15 mouse cellular contexts compared by ENCODE assay signal in the genomic region with DNA sequence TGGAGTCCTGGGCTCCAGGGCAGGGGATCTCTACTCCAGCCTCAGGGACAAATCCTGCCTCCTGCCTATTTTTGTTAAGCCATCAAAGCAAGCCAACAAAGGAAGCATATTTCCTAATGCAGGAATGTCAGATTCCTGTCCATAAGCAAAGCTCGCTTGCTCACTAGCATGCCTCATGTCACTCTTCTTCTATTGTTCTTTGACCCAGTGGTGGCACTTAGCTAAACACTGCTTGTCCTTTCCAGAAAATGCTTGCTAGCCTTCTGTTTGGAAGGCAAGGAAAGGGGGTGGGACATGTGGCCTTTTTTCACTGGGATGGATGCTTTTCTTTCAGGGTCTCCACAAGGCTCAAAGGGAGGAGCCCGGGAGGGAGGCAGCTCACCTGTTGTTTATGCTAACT.
DNase-seq lines count a peak whose midpoint lies in the region; ATAC-seq and TF ChIP-seq lines count a peak whose summit lies in the region.
"Had no signal": no experiment of that assay in that cellular context is flagged by ENCODE, and none has a peak within 500 bp of the region (broad histone marks: within the 10 kb centered on the region; RNA-seq: fewer than 3 reads in every experiment).

No protein-coding gene starts in this region.

- ATAC-seq in heart, embryonic 15.5 days (replicated peaks; ENCODE audit: insufficient number of reproducible peaks, insufficient read depth, low FRiP score, low read depth): no peak
- peak; percentile 27; the same call in 1 of the 2 replicates for ATAC-seq in lung, embryonic 16.5 days (ENCODE audit: low read depth)
- no peak for ATAC-seq in midbrain, embryonic 15.5 days (replicated peaks)

- no peaks in the 10 kb centered on the region for H3K9me3 ChIP-seq in heart, embryonic 15.5 days (replicated peaks)
- no peaks in the 10 kb centered on the region for H3K9me3 ChIP-seq in lung, embryonic 16.5 days (ENCODE audit: control insufficient read depth, low read length)
- H3K9me3 ChIP-seq in embryonic facial prominence, embryonic 10.5 days: no peaks in the 10 kb centered on the region
- H3K9me3 ChIP-seq in midbrain, embryonic 15.5 days: no peaks in the 10 kb centered on the region
- H3K9me3 ChIP-seq: embryonic facial prominence, embryonic 15.5 days; G1E; heart, embryonic 12.5 days; liver, embryonic 15.5 days; megakaryocyte, embryonic 14.5 days had no signal

- TF ChIP-seq CTCF in lung, adult 2 months (IDR thresholded peaks at IDR 0.05; ENCODE audit: insufficient read depth, low read length): no peak

- H3K4me1 ChIP-seq in heart, embryonic 15.5 days (replicated peaks): peaks cover 29% of the 10 kb centered on the region
- H3K4me1 ChIP-seq in lung, embryonic 16.5 days (replicated peaks; ENCODE audit: control insufficient read depth, insufficient read depth, low read length): peaks cover 6% of the 10 kb centered on the region
- no peaks in the 10 kb centered on the region for H3K4me1 ChIP-seq in lung, adult 2 months (ENCODE audit: control insufficient read depth, insufficient read depth, low read length)
- H3K4me1 ChIP-seq in embryonic facial prominence, embryonic 10.5 days: peaks cover 53% of the 10 kb centered on the region
- peaks cover 29% of the 10 kb centered on the region for H3K4me1 ChIP-seq in midbrain, embryonic 15.5 days

- H3K36me3 ChIP-seq in heart, embryonic 15.5 days: no peaks in the 10 kb centered on the region
- no peaks in the 10 kb centered on the region for H3K36me3 ChIP-seq in lung, embryonic 16.5 days (ENCODE audit: control insufficient read depth, insufficient read depth, low read length)
- no peaks in the 10 kb centered on the region for H3K36me3 ChIP-seq in embryonic facial prominence, embryonic 10.5 days (replicated peaks)
- no peaks in the 10 kb centered on the region for H3K36me3 ChIP-seq in midbrain, embryonic 15.5 days (replicated peaks)
- H3K36me3 ChIP-seq: embryonic facial prominence, embryonic 15.5 days; heart, embryonic 12.5 days; liver, embryonic 15.5 days had no signal

- WGBS in heart, embryonic 15.5 days: 73% methylated on average over 2 of the region's 2 CpGs
- 38% methylated on average over 2 of the region's 2 CpGs for WGBS in lung, embryonic 16.5 days
- WGBS in lung, adult 2 months: 44% methylated on average over 2 of the region's 2 CpGs
- 33% methylated on average over 2 of the region's 2 CpGs for WGBS in embryonic facial prominence, embryonic 10.5 days
- 36% methylated on average over 2 of the region's 2 CpGs for WGBS in midbrain, embryonic 15.5 days

- H3K27me3 ChIP-seq in heart, embryonic 15.5 days: no peaks in the 10 kb centered on the region
- H3K27me3 ChIP-seq in lung, embryonic 16.5 days (ENCODE audit: control insufficient read depth, insufficient read depth, low read depth, low read length): no peaks in the 10 kb centered on the region
- 0 out of 2 replicates have a peak, but pooled peaks cover 7% of the 10 kb centered on the region for H3K27me3 ChIP-seq in embryonic facial prominence, embryonic 10.5 days (replicated peaks; ENCODE audit: low read depth, poor library complexity, severe bottlenecking)
- H3K27me3 ChIP-seq in midbrain, embryonic 15.5 days (replicated peaks): no peaks in the 10 kb centered on the region
- H3K27me3 ChIP-seq: embryonic facial prominence, embryonic 15.5 days; heart, embryonic 12.5 days; liver, embryonic 15.5 days; megakaryocyte, embryonic 14.5 days had no signal

- DNase-seq in heart, adult 9 months (ENCODE audit: low spot score in 2 of 2): no peak
- no peak for DNase-seq in lung, adult 2 months
- DNase-seq in embryonic facial prominence, embryonic 10.5 days (ENCODE audit: low spot score): no peak
- no peak for DNase-seq in spleen, postnatal 4 days (ENCODE audit: low spot score in 2 of 2)
- DNase-seq: cerebellum, postnatal 36 days; gastrocnemius, postnatal 14 days; kidney, postnatal 14 days had no signal

- TF ChIP-seq POLR2A in lung, adult 2 months (IDR thresholded peaks at IDR 0.05; ENCODE audit: borderline replicate concordance, extremely low read depth, low read depth, low read length): no peak

- H3K4me3 ChIP-seq in heart, embryonic 15.5 days: no peak overlapping the region
- no peak overlapping the region for H3K4me3 ChIP-seq in lung, embryonic 16.5 days (ENCODE audit: low read length)
- no peak overlapping the region for H3K4me3 ChIP-seq in lung, adult 2 months (replicated peaks; ENCODE audit: extremely low read depth, low read depth, low read length)
- no peak overlapping the region for H3K4me3 ChIP-seq in embryonic facial prominence, embryonic 10.5 days
- no peak overlapping the region for H3K4me3 ChIP-seq in midbrain, embryonic 15.5 days
- H3K4me3 ChIP-seq: embryonic facial prominence, embryonic 15.5 days; heart, embryonic 12.5 days; liver, embryonic 15.5 days; megakaryocyte, embryonic 14.5 days had no signal

- no peak overlapping the region for H3K4me2 ChIP-seq in heart, embryonic 15.5 days
- H3K4me2 ChIP-seq in lung, embryonic 16.5 days (ENCODE audit: low read depth, low read length): no peak overlapping the region
- no peak overlapping the region for H3K4me2 ChIP-seq in midbrain, embryonic 15.5 days
- H3K4me2 ChIP-seq: embryonic facial prominence, embryonic 15.5 days; heart, embryonic 12.5 days; liver, embryonic 15.5 days had no signal

- 0 out of 2 replicates have a peak overlapping the region, but pooled peaks have one; percentile 7 for H3K27ac ChIP-seq in heart, embryonic 15.5 days
- peak overlapping the region; percentile 30; the same call in 1 of the 2 replicates for H3K27ac ChIP-seq in lung, embryonic 16.5 days (ENCODE audit: low read length)
- peak overlapping the region; percentile 45 for H3K27ac ChIP-seq in embryonic facial prominence, embryonic 10.5 days (replicated peaks)
- H3K27ac ChIP-seq in midbrain, embryonic 15.5 days: peak overlapping the region; percentile 39
- H3K27ac ChIP-seq: embryonic facial prominence, embryonic 15.5 days; liver, embryonic 15.5 days had no signal

- no peak overlapping the region for H3K9ac ChIP-seq in heart, embryonic 15.5 days
- H3K9ac ChIP-seq in lung, embryonic 16.5 days (ENCODE audit: low read length): no peak overlapping the region
- H3K9ac ChIP-seq in midbrain, embryonic 15.5 days: no peak overlapping the region
- H3K9ac ChIP-seq: embryonic facial prominence, embryonic 15.5 days; heart, embryonic 12.5 days; liver, embryonic 15.5 days had no signal
